Mouse (Mus musculus) small intestine, adult 2 months (tissue): ENCODE measurements around the gene Ankrd33.

Experiments
- CTCF ChIP-seq: fragments of 200-500 bp; IDR thresholded peaks from 2 replicates; pipeline ENCODE4 v1.5.1; 2012; ENCODE audit warnings: low read depth, mild to moderate bottlenecking, control low read depth, inconsistent platforms, low read length, moderate library complexity, mixed read lengths; ENCODE audit not compliant: insufficient replicate concordance, insufficient read length; ENCODE audit errors: extremely low read depth
- POLR2A ChIP-seq: fragments of 200-500 bp; IDR thresholded peaks from 2 replicates; pipeline ENCODE4 v1.6.1; 2012; ENCODE audit warnings: low read depth, mild to moderate bottlenecking, control low read depth, inconsistent platforms, low read length, moderate library complexity

DNA sequence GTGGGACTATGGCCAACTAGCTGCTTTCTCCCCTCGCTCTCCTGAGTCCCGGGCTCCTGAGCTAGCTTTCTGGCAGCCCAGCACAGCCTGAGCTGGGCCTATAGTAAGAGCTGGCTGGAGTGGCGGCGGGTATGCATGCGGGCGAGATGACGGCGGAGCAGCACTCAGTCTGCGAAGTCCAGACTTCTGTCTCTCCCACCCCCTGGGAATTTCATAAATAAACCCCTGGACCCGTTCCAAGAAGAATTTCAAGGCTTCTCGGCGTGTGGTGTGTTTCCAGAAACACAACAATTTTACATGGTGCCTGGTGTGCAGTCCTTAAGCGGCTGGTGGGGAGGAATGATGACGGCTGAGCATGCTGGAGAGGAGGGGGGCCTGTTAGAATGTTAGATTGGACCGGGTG lies 47.5 kb downstream of the Ankrd33 start:
- no peak for TF ChIP-seq POLR2A
- no peak for TF ChIP-seq CTCF
